Mouse (Mus musculus) liver, embryonic 15.5 days (tissue): ENCODE data around the gene Ptbp1. TPM values are rescaled to one million over a fixed set of nuclear protein-coding genes. Genes with fewer than 3 reads are reported as not detected.

Source experiments
- ATAC-seq: fragments of 200-750 bp; cut with Nextera tagmentation; 2 replicates; pipeline ENCODE4 v1.8.0; 2017; ENCODE audit warnings: moderate number of reproducible peaks, mild to moderate bottlenecking, moderate library complexity; ENCODE audit not compliant: insufficient read depth
- H3K27ac ChIP-seq: fragments of 300-500 bp; sonication (generic); replicated peaks from 2 replicates; pipeline ENCODE4 v1.5.1; 2015; ENCODE audit warnings: mild to moderate bottlenecking, inconsistent platforms
- H3K27me3 ChIP-seq: fragments of 300-500 bp; sonication (generic); 2 replicates; pipeline ENCODE4 v1.6.1; 2015; ENCODE audit warnings: mild to moderate bottlenecking, inconsistent platforms
- H3K36me3 ChIP-seq: fragments of 300-500 bp; sonication (generic); replicated peaks from 2 replicates; pipeline ENCODE4 v1.6.1; 2015; ENCODE audit warnings: moderate library complexity, mild to moderate bottlenecking, inconsistent platforms
- H3K4me1 ChIP-seq: fragments of 300-500 bp; sonication (generic); replicated peaks from 2 replicates; pipeline ENCODE4 v1.6.1; 2015; ENCODE audit warnings: inconsistent platforms
- H3K4me2 ChIP-seq: fragments of 300-500 bp; sonication (generic); 2 replicates; pipeline ENCODE4 v1.6.1; 2015; ENCODE audit warnings: moderate library complexity, mild to moderate bottlenecking, inconsistent platforms
- H3K4me3 ChIP-seq: fragments of 300-500 bp; sonication (generic); replicated peaks from 2 replicates; pipeline ENCODE4 v1.5.1; 2015; ENCODE audit warnings: mild to moderate bottlenecking, inconsistent platforms
- H3K9ac ChIP-seq: fragments of 300-500 bp; sonication (generic); 2 replicates; pipeline ENCODE4 v1.6.1; 2015; ENCODE audit warnings: moderate library complexity, mild to moderate bottlenecking, inconsistent platforms
- H3K9me3 ChIP-seq: fragments of 300-500 bp; sonication (generic); replicated peaks from 2 replicates; pipeline ENCODE4 v1.6.1; 2016; ENCODE audit warnings: inconsistent platforms
- WGBS: fragments of 180-500 bp; shearing (Covaris S2); methylation state at CpG from one replicate; pipeline ENCODE4 v1.1.7; 2015; ENCODE audit warnings: mixed read lengths; ENCODE audit not compliant: insufficient replicate concordance; 5-methylcytosine and 5-hydroxymethylcytosine counted together
- polyA plus RNA-seq: library from polyadenylated mRNA; unstranded; fragments of >200 nt; fragmentation: Nextera tagmentation; extraction: Ambion mirVana; gene quantifications from 2 replicates; pipeline ENCODE4 v1.2.1, GENCODE M21; 2015

The Ptbp1 gene
- polyA plus RNA-seq, 1 experiment from 2014 or later = 120 TPM

- ATAC-seq = no peak
- no peaks in the 10 kb centered on the region for H3K9me3 ChIP-seq
- peaks cover 45% of the 10 kb centered on the region for H3K4me1 ChIP-seq
- H3K9ac ChIP-seq = no peak overlapping the region
- H3K4me2 ChIP-seq = no peak overlapping the region
- 83% methylated on average over 11 of the region's 11 CpGs for WGBS
- H3K4me3 ChIP-seq = no peak overlapping the region
- no peak overlapping the region for H3K27ac ChIP-seq
- no peaks in the 10 kb centered on the region for H3K27me3 ChIP-seq
- H3K36me3 ChIP-seq = peaks cover 80% of the 10 kb centered on the region
These were observed 4.9 kb downstream of the Ptbp1 start for GRCm38 (mm10) chr10:79859116-79859515.

DNA sequence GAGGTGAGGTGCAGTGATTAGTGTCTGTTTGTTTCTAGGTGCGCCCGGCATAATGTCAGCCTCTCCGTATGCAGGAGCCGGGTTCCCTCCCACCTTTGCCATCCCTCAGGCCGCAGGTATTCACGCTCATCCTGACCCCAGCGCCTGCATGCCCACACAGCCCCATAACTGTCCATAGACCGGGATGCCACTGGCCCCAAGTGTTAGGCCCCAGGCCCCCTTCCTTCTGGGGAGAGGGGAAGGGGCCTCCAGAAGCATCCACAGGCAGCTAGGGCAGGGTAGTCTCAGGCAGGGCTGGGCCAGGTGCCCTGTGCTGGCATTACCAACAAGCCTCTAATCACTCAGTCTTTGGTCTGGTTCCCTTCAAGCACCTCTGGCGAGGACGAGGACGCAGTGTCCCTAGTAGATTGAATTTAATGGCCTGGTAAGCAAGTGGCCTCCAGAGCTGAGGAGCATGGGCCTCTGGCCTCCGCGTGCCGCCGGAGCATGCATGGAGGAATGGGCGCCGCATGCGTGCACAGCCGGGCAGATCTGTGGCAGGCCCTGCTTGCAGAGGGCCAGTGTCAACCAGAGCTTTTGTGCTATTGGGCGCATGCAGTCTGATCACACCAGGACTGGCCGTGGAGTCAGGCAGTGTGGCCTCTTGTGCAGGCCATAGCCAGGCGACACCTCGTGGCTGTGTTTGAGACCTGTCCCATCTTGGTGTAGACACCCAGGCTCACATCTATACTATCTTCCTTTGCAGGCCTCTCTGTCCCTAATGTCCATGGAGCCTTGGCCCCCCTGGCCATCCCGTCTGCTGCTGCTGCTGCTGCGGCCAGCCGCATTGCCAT lies 6.1 kb downstream of the Ptbp1 start:
- 89% methylated on average over 26 of the region's 26 CpGs for WGBS
- Histone ChIP-seq H3K9ac (no peak overlapping the region), H3K4me2 (no peak overlapping the region), H3K9me3 (no peaks in the 10 kb centered on the region), H3K27me3 (no peaks in the 10 kb centered on the region), H3K4me3 (no peak overlapping the region), H3K4me1 (peaks cover 47% of the 10 kb centered on the region), H3K36me3 (peaks cover 91% of the 10 kb centered on the region), H3K27ac (no peak overlapping the region)
- no peak for ATAC-seq

- no peaks in the 10 kb centered on the region for H3K27me3 ChIP-seq
- peaks cover 40% of the 10 kb centered on the region for H3K4me1 ChIP-seq
- no peak overlapping the region for H3K4me3 ChIP-seq
- no peak overlapping the region for H3K9ac ChIP-seq
- no peak for ATAC-seq
- WGBS = 86% methylated on average over 25 of the region's 25 CpGs
- H3K27ac ChIP-seq = no peak overlapping the region
- no peak overlapping the region for H3K4me2 ChIP-seq
- peaks cover 88% of the 10 kb centered on the region for H3K36me3 ChIP-seq
- no peaks in the 10 kb centered on the region for H3K9me3 ChIP-seq
These were observed 7.2 kb downstream of the Ptbp1 start for GRCm38 (mm10) chr10:79861230-79862048.

DNA sequence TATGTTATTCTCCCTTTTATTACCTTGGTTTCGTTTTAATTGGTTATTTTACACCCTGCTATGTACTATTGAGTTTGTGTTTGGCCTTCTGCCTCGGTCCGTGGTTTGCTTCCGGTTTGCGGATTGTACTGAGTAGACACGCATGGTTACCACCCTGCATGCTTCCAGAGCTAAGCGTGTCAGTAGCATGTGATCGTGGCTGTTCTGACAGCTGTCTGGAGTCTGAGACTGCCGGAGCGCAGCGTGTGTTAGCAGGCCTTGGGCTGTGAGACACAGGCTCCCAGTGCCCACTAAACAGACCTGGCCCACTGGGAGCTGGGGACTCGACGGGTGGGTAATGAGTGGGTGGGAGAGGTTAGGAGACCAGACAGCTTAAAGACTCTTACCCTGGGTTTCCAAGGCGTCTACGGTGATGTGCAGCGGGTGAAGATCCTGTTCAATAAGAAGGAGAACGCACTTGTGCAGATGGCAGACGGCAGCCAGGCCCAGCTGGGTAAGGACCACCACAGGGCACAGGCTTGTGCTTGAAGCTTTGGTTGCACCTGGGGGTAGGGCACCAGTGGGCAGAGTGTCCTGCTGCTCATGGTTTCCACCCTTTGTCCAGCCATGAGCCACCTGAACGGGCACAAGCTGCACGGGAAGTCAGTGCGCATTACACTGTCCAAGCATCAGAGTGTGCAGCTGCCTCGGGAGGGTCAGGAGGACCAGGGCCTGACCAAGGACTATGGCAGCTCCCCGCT lies 8.0 kb downstream of the Ptbp1 start:
- Histone ChIP-seq H3K27ac (no peak overlapping the region), H3K4me2 (no peak overlapping the region), H3K9me3 (no peaks in the 10 kb centered on the region), H3K36me3 (peaks cover 80% of the 10 kb centered on the region), H3K27me3 (no peaks in the 10 kb centered on the region), H3K9ac (no peak overlapping the region), H3K4me3 (no peak overlapping the region), H3K4me1 (peaks cover 33% of the 10 kb centered on the region)
- ATAC-seq = no peak
- 89% methylated on average over 23 of the region's 23 CpGs for WGBS

GRCm38 (mm10) chr10:79862925-79863324 lies 8.7 kb downstream of the Ptbp1 start:
- peaks cover 26% of the 10 kb centered on the region for H3K4me1 ChIP-seq
- H3K9me3 ChIP-seq = no peaks in the 10 kb centered on the region
- ATAC-seq = no peak
- 80% methylated on average over 10 of the region's 10 CpGs for WGBS
- H3K27me3 ChIP-seq = no peaks in the 10 kb centered on the region
- no peak overlapping the region for H3K4me3 ChIP-seq
- H3K9ac ChIP-seq = no peak overlapping the region
- peaks cover 73% of the 10 kb centered on the region for H3K36me3 ChIP-seq
- H3K27ac ChIP-seq = no peak overlapping the region
- no peak overlapping the region for H3K4me2 ChIP-seq

DNA sequence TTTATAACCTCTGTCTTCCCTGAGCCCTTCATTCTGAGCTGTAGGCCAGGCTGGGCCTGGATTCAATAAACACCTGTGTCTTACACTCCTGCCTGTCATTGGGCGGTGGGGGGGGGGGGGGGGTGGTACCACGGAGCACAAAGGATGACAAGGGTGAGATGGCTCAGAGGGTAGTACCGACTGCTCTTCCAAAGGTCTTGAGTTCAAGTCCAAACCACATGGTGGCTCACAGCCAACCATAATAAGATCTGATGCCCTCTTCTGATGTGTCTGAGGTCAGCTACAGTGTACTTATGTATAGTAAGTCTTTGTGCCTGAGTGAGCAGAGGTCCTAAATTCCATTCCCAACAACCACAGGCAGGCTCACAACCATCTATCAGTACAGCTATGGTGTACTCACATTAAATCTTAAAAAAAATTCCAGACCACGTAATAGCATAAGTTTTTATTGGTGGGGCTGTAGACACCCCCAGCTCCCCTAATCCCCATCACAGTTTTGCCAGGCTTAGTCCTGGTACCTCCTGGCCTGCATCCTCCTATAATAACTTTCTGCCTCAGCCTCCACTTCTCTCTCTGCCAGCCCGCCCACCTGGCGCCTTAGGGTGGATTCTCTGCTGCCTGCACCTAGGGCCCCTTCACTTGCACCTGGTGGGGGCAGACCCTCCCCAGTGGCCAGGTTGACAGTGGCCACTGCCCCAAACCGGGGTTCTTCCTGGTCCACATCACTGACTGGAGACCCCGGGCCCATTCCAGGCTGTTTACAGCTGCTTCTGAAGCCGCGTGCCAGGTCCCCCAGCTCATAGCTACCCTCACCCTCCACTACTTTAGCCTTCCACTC lies 10.3 kb downstream of the Ptbp1 start:
- ATAC-seq = no peak
- H3K4me1 ChIP-seq = peaks cover 12% of the 10 kb centered on the region
- H3K4me2 ChIP-seq = no peak overlapping the region
- no peaks in the 10 kb centered on the region for H3K27me3 ChIP-seq
- 61% methylated on average over 10 of the region's 10 CpGs for WGBS
- H3K36me3 ChIP-seq = peaks cover 57% of the 10 kb centered on the region
- H3K9ac ChIP-seq = no peak overlapping the region
- H3K4me3 ChIP-seq = no peak overlapping the region
- H3K27ac ChIP-seq = no peak overlapping the region
- no peaks in the 10 kb centered on the region for H3K9me3 ChIP-seq

- peaks cover 8% of the 10 kb centered on the region for H3K4me1 ChIP-seq
- no peak overlapping the region for H3K4me2 ChIP-seq
- H3K9ac ChIP-seq = no peak overlapping the region
- 0 out of 2 replicates have a peak, but pooled peaks have one; percentile 6 for ATAC-seq
- H3K36me3 ChIP-seq = peaks cover 50% of the 10 kb centered on the region
- no peaks in the 10 kb centered on the region for H3K27me3 ChIP-seq
- WGBS = 62% methylated on average over 12 of the region's 12 CpGs
- H3K4me3 ChIP-seq = no peak overlapping the region
- H3K27ac ChIP-seq = no peak overlapping the region
- H3K9me3 ChIP-seq = no peaks in the 10 kb centered on the region
These were observed 11.0 kb downstream of the Ptbp1 start for GRCm38 (mm10) chr10:79865189-79865601.

- Histone ChIP-seq H3K9me3 (no peaks in the 10 kb centered on the region), H3K4me2 (no peak overlapping the region)
- ATAC-seq = no peak
These were observed 11.6 kb downstream of the Ptbp1 start for GRCm38 (mm10) chr10:79865801-79866295.

GRCm38 (mm10) chr10:79866601-79867000 lies 12.4 kb downstream of the Ptbp1 start:
- Histone ChIP-seq H3K4me2 (no peak overlapping the region), H3K9me3 (no peaks in the 10 kb centered on the region), H3K36me3 (peaks cover 36% of the 10 kb centered on the region), H3K27me3 (peaks cover 4% of the 10 kb centered on the region; the same call in 1 of the 2 replicates), H3K9ac (no peak overlapping the region), H3K4me3 (no peak overlapping the region), H3K27ac (no peak overlapping the region), H3K4me1 (peaks cover 6% of the 10 kb centered on the region)
- no peak for ATAC-seq
- WGBS = 77% methylated on average over 11 of the region's 11 CpGs

More at GRCm38 (mm10) chr10:79865801-79866295, 11.6 kb downstream of the Ptbp1 start:
- H3K27me3 ChIP-seq = no peaks in the 10 kb centered on the region
- no peak overlapping the region for H3K9ac ChIP-seq
- no peak overlapping the region for H3K4me3 ChIP-seq
- H3K36me3 ChIP-seq = peaks cover 44% of the 10 kb centered on the region
- H3K27ac ChIP-seq = no peak overlapping the region
- WGBS = 62% methylated on average over 19 of the region's 19 CpGs
- peaks cover 6% of the 10 kb centered on the region for H3K4me1 ChIP-seq

- ATAC-seq = no peak
- Histone ChIP-seq H3K9me3 (no peaks in the 10 kb centered on the region), H3K9ac (no peak overlapping the region), H3K36me3 (no peaks in the 10 kb centered on the region), H3K4me1 (peaks cover 19% of the 10 kb centered on the region), H3K27ac (no peak overlapping the region), H3K4me2 (no peak overlapping the region), H3K4me3 (no peak overlapping the region), H3K27me3 (peaks cover 41% of the 10 kb centered on the region)
- WGBS = 77% methylated on average over 8 of the region's 8 CpGs
These were observed 17.6 kb downstream of the Ptbp1 start for GRCm38 (mm10) chr10:79871845-79872244.
